Mouse (Mus musculus): ENCODE measurements around the gene Alg10b. TPM values are rescaled to one million over a fixed set of nuclear protein-coding genes. Genes with fewer than 3 reads are reported as not detected.
A peak's percentile ranks its signal among the peaks of the same experiment; 100 is the strongest.
"Not testable (repeated sequence)": the region's sequence is repeated elsewhere in the genome, so short reads cannot be mapped to it uniquely, and the experiment has no call there.

The Alg10b gene
- 39.7 and 43.1 TPM in 2 replicates for total RNA-seq (2017)

DNA sequence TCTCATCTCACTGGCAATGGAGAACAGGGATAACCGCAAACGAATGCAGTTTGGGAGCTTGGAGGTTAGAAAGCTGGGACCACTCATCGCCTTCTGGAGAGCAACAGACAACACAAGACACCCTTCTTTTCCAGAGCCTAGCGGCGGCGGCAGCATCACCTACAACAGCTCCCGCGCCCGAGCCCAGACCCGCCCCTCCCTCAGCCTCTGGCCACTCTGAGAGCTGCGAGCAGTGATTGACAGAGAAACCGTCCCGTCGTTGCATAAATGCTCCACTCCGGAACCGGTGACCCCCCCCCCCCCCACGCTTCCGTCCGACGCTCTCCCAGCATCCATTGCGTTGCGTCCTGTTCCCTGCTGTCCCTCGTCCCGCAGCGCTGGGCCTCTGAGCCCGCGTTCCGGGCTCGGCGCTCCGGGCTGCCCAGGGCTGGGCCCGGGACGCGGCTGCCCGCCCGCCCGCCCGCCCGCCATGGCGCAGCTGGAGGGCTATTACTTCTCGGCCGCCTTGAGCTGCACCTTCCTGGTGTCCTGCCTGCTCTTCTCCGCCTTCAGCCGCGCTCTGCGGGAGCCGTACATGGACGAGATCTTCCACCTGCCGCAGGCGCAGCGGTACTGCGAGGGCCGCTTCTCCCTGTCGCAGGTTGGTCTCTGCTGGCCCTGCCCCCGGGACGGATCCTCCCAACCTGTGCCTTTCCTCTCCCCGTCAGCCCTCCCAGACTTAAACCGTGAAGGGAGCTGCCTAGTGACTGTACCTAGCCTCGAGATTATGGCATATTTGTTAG lies at the start of gene Alg10b:
Gene Alg10b, plus strand, starts transcription at position 343 of the 782 bp plus-strand sequence.
- peak; percentile 99 for ATAC-seq (replicated peaks; ENCODE audit: low read depth, poor library complexity, severe bottlenecking)

DNA sequence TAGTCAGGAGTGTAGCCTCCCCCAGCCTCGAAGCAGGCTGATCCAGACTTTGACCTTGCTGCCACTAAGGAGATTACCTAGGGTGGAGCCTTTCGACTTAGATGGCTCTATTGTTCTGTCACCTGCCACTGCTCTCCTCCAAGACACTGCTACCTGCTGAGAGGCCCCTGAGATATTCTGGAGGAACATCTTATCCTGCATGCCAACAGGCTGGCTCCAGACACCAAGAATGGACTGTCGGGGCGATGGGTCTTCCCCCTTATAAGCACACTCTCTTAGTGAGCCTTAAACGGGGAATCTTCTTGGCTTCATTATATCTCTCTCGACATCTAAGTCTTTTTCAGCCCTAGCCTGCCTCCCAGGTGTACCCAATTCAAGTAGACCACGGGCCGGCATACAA lies 41.0 kb upstream of the Alg10b start:
- ATAC-seq (replicated peaks; ENCODE audit: low read depth, poor library complexity, severe bottlenecking) = not testable (repeated sequence)

DNA sequence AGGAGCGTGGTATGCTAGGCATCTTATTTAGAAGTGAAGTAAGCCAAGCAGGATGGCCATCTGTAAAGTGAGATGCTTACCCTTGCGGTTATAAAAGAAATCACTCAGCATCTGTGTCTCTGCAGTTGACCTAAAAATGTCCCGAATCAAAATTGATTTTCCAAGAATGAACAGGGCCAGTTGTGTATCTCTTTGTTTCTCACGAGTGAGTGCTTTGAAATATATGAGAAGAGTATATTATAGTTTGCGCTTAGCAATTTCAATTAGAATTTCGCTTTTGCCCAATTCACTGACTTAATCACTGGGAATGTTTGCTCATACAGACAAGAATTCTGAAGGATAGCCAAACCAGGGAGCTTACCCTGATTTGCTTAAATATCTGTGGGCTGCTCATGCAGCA lies 40.6 kb upstream of the Alg10b start:
- no peak for ATAC-seq (replicated peaks; ENCODE audit: low read depth, poor library complexity, severe bottlenecking)

DNA sequence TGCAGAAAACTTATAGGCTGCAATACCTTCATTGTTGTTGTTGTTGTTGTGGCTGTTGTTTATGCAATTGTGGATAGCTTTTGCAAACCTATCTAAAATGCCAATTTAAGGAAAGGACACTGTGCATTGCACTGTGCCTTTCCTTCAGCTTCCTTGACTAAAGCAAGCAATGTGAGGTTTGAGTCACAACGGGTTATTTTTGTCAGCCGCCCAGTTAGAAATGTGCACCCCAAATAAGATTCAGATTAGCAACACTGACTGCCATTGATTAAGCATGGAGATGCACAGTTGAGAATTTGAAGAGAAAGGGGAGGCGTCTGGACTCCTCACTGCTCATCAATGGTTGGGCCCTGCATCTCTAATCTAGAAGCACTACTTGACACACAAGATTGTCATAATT lies 39.4 kb upstream of the Alg10b start:
- ATAC-seq (replicated peaks; ENCODE audit: low read depth, poor library complexity, severe bottlenecking) = no peak

DNA sequence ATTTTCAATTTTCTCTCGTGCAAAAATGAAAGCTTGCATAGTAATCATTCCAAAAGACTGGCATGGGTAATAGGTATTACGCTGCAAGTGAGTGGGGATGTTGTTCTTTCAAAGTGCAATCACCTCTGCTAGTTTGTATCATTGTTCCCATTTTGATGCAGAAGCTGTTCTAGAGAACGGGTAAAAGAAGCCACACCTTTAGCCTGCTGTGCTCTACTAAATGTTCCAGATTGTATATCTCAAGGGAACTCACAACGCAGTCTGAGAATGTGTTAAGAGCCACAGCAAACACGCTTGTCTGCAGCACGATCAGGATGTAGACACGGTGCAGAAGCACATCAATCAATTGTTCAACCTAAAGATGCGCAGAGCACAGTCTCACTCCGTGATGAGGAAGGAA lies 34.6 kb upstream of the Alg10b start:
- no peak for ATAC-seq (replicated peaks; ENCODE audit: low read depth, poor library complexity, severe bottlenecking)

DNA sequence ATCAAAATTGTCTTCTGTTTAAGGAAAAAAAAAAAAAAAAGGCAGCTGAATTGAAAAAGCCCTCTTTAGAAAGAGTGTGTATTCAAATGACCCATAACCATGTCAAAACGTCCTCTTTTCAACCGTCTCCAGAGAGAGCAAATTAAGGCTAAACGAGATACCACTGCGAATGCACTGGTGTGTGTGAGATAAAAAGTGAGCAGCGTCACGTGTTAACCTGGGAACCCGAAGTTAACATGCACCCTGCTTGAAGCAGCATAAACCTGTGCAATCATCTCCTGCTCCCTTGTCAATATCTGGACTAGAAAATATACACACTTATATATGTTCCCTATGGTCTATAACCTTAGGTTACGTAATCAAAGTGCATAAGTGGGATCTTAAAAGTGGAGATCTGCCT lies 10.2 kb upstream of the Alg10b start:
- no peak for ATAC-seq (replicated peaks; ENCODE audit: low read depth, poor library complexity, severe bottlenecking)

DNA sequence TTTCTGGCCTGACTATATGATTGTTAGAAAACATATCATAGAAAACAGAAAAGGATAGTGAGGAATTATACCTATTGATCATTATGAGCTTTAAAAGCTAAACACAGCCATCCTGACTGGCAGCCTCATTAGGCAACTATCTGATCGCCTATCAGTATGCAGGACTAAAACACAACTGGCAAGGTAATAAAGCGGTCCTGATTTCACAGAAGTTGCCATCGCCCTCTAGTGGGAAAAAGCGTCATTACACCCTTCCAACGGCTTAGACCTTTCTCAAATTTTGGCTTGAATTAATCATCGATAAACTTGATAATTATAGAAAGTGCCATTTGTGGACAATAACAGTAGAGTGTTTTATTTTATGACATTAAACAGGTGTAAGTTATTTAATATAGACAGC lies 9.2 kb upstream of the Alg10b start:
- ATAC-seq (replicated peaks; ENCODE audit: low read depth, poor library complexity, severe bottlenecking) = peak; percentile 80

DNA sequence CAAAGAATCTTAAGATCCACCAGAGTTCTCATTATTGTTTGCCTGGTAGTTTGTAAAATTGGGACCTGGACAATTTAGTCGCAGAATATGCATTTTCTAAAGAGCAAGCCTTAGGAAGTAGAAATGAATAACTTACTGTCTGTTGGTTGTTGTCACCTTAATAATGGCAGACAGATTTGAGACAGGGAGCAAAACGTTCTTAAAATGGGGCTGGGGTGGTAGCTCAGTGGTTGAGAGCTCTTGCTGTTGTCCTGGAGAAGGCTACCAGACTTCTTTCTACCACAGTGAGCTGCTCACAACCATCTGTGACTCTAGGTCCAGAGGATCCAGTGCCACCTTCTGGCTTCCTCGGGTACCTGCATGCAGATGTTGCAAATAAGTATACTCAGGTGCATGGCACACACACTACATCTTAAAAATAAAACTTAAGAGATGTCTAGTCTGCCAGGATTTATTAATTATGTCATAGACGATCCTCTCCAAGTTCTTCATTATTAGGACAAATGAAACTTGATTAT lies 1.0 kb downstream of the Alg10b start:
- peak; percentile 60 for ATAC-seq (replicated peaks; ENCODE audit: low read depth, poor library complexity, severe bottlenecking)

DNA sequence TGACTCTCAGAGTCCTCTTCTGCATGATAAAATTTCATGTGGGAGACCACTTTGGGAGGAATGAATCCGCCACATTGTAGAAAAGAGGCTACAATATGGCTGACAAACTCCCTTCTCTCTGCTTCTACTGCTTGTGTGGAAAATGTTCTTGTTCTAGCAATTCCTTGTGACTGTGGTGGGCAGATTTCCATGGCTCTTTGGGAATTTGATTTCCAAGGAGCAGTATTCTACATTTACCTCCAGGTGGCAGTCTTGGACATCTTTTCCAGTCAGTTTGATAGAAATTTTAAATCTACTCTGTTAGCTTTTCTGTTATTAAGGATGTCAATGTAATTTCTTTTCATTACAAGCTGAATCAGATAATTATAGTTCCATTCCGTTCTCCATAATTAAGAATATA lies 13.5 kb downstream of the Alg10b start:
- ATAC-seq (replicated peaks; ENCODE audit: low read depth, poor library complexity, severe bottlenecking) = 0 out of 2 replicates have a peak, but pooled peaks have one; percentile 63

DNA sequence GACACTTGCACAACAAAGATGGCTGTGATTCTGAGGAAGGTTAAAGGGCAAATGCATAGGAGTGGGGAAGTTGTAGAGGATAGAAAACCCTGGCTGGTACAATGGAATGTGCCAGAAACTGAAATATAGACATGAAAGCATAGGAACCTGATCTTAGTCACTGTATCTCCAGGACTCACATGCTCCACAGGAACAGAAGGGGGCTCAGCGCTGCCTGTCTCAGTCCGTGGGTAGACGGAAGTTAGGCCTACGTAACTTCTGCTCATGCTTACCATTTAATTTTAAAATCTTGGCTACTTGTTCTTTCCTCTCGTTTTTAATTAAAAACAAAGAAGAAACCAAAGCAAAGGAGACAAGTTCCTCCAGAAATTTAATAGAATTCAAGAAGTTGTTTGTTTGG lies 20.0 kb downstream of the Alg10b start:
- no peak for ATAC-seq (replicated peaks; ENCODE audit: low read depth, poor library complexity, severe bottlenecking)

DNA sequence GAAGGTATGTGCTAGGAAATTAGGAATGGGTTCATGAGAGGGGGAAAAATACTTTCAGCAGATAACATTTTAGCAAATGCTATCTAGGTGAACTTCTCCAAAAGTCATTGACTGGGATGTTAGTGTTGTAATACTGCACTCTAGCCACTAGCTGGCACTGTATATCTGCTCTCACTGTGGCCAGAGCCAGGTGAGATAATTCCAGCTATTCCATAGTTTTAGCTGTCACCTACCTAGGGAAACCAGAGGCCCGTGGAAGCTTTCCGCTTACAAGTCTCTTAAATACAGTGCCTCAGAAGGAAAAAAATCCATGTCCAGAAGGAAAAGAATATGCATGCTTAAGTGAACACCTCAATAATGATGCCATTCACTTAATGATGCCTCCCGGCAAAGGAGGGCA lies 25.6 kb downstream of the Alg10b start:
- ATAC-seq (replicated peaks; ENCODE audit: low read depth, poor library complexity, severe bottlenecking) = peak; percentile 85

DNA sequence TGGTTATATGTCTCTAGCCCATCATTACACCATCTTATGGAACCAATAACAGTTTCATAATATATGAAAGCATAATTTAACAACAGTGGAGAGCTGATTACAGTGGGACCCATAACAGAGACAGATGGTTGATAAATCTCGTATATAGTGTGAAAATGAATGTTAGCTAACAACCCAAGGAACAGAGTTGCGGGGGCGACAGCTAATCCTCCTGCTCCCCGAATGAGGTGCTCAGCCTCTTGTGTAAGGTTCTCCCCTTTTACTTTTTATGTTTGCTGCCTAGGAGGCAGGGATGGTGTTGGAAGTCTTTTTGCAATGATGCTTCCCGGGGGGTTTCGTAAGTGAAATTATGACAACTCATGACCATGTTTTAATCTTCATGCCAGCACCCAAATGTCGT lies 58.8 kb downstream of the Alg10b start:
- no peak for ATAC-seq (replicated peaks; ENCODE audit: low read depth, poor library complexity, severe bottlenecking)

Measured in common myeloid progenitor, adult 5-6 weeks (primary cell).